In the genomic region with DNA sequence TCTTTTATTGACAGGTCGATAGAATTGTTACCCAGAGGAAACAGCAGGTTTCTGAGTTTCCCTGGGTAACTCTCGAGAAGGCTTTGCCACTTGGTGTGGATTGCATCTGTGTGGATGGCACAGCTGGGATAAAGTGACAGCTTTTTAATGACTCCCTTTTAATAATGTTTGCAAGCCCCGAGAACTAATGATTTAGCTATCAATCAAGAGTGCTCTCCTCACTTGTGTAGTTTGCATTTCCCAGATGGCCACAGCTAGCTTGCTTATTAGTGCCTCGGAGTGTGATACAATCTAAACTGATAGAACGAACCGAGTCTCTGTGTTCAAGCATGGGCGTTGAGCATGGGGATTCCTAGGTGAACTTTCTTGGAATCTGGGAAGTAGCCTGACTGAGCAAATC, we compare ENCODE assay signal across 21 mouse cellular contexts. TPM values are rescaled to one million over a fixed set of nuclear protein-coding genes. Genes with fewer than 3 reads are reported as not detected.
DNase-seq lines count a peak whose midpoint lies in the region; ATAC-seq and TF ChIP-seq lines count a peak whose summit lies in the region.
"Had no signal": no experiment of that assay in that cellular context is flagged by ENCODE, and none has a peak within 500 bp of the region (broad histone marks: within the 10 kb centered on the region; RNA-seq: fewer than 3 reads in every experiment).

No protein-coding gene starts in this region.

- WGBS in midbrain, embryonic 12.5 days, result 58% methylated on average over 7 of the region's 7 CpGs
- 38% methylated on average over 7 of the region's 7 CpGs for WGBS in midbrain, embryonic 16.5 days
- WGBS in forebrain, embryonic 13.5 days, result 32% methylated on average over 7 of the region's 7 CpGs
- WGBS in hindbrain, embryonic 12.5 days, result 40% methylated on average over 7 of the region's 7 CpGs
- 50% methylated on average over 7 of the region's 7 CpGs for WGBS in midbrain, postnatal 0 days

- no peaks in the 10 kb centered on the region for H3K27me3 ChIP-seq in midbrain, embryonic 12.5 days
- H3K27me3 ChIP-seq in midbrain, embryonic 16.5 days (ENCODE audit: control insufficient read depth, insufficient read depth, low read depth, low read length), result no peaks in the 10 kb centered on the region
- no peaks in the 10 kb centered on the region for H3K27me3 ChIP-seq in forebrain, embryonic 13.5 days
- 0 out of 2 replicates have a peak, but pooled peaks cover 7% of the 10 kb centered on the region for H3K27me3 ChIP-seq in hindbrain, embryonic 12.5 days
- H3K27me3 ChIP-seq in midbrain, postnatal 0 days (ENCODE audit: insufficient read depth, low read length), result no peaks in the 10 kb centered on the region
- H3K27me3 ChIP-seq: limb, embryonic 15.5 days had no signal

- no peak overlapping the region for H3K27ac ChIP-seq in midbrain, embryonic 12.5 days (replicated peaks)
- no peak overlapping the region for H3K27ac ChIP-seq in midbrain, embryonic 16.5 days (ENCODE audit: low read length)
- H3K27ac ChIP-seq in forebrain, embryonic 13.5 days, result no peak overlapping the region
- no peak overlapping the region for H3K27ac ChIP-seq in hindbrain, embryonic 12.5 days
- no peak overlapping the region for H3K27ac ChIP-seq in midbrain, postnatal 0 days (ENCODE audit: low read depth, low read length)
- H3K27ac ChIP-seq: kidney, postnatal 0 days; limb, embryonic 15.5 days had no signal

- 0 out of 2 replicates have a peak, but pooled peaks have one; percentile 47 for ATAC-seq in midbrain, embryonic 12.5 days (ENCODE audit: low FRiP score, low read depth)
- ATAC-seq in midbrain, embryonic 16.5 days, result no peak
- peak; percentile 74 for ATAC-seq in forebrain, embryonic 13.5 days
- peak; percentile 64 for ATAC-seq in hindbrain, embryonic 12.5 days (ENCODE audit: low FRiP score)
- ATAC-seq in midbrain, postnatal 0 days (ENCODE audit: low FRiP score), result no peak
- ATAC-seq: lung, postnatal 0 days had no signal

- peak; percentile 24 for DNase-seq in midbrain, postnatal 0 days (ENCODE audit: low spot score)
- DNase-seq in natural killer cell, adult 2 months (ENCODE audit: low spot score in 2 of 2), result no peak
- no peak for DNase-seq in MN1 (ENCODE audit: low spot score)
- DNase-seq: cerebellum, adult 9-11 months; heart, postnatal 10 days; kidney, adult 18-20 months; layer of hippocampus, postnatal 36 days; right cerebral cortex, adult 18-20 months; thymus, postnatal 36 days had no signal

- no peaks in the 10 kb centered on the region for H3K4me1 ChIP-seq in midbrain, embryonic 12.5 days
- H3K4me1 ChIP-seq in midbrain, embryonic 16.5 days (ENCODE audit: control insufficient read depth, insufficient read depth, low read length), result no peaks in the 10 kb centered on the region
- no peaks in the 10 kb centered on the region; the same call in 1 of the 2 replicates for H3K4me1 ChIP-seq in forebrain, embryonic 13.5 days
- H3K4me1 ChIP-seq in hindbrain, embryonic 12.5 days, result no peaks in the 10 kb centered on the region
- no peaks in the 10 kb centered on the region for H3K4me1 ChIP-seq in midbrain, postnatal 0 days (ENCODE audit: insufficient read depth, low read length)
- H3K4me1 ChIP-seq: limb, embryonic 15.5 days had no signal

- no peak overlapping the region for H3K4me2 ChIP-seq in midbrain, embryonic 12.5 days (replicated peaks)
- no peak overlapping the region for H3K4me2 ChIP-seq in midbrain, embryonic 16.5 days (ENCODE audit: low read length)
- no peak overlapping the region for H3K4me2 ChIP-seq in forebrain, embryonic 13.5 days
- H3K4me2 ChIP-seq in hindbrain, embryonic 12.5 days (replicated peaks), result no peak overlapping the region
- no peak overlapping the region for H3K4me2 ChIP-seq in midbrain, postnatal 0 days (ENCODE audit: low read depth, low read length, poor library complexity, severe bottlenecking)
- H3K4me2 ChIP-seq: heart, embryonic 11.5 days; limb, embryonic 15.5 days had no signal

- no peak overlapping the region for H3K4me3 ChIP-seq in midbrain, embryonic 12.5 days
- no peak overlapping the region for H3K4me3 ChIP-seq in midbrain, embryonic 16.5 days (ENCODE audit: low read depth, low read length)
- H3K4me3 ChIP-seq in forebrain, embryonic 13.5 days, result no peak overlapping the region
- H3K4me3 ChIP-seq in hindbrain, embryonic 12.5 days, result no peak overlapping the region
- no peak overlapping the region for H3K4me3 ChIP-seq in midbrain, postnatal 0 days (ENCODE audit: low read depth, low read length)
- H3K4me3 ChIP-seq: limb, embryonic 15.5 days had no signal

- no peak for TF ChIP-seq CTCF in midbrain, postnatal 0 days (IDR thresholded peaks at IDR 0.05)

- no peaks in the 10 kb centered on the region for H3K9me3 ChIP-seq in midbrain, embryonic 12.5 days
- H3K9me3 ChIP-seq in midbrain, embryonic 16.5 days (replicated peaks; ENCODE audit: control insufficient read depth, low read length, poor library complexity, severe bottlenecking), result no peaks in the 10 kb centered on the region
- no peaks in the 10 kb centered on the region for H3K9me3 ChIP-seq in forebrain, embryonic 13.5 days (replicated peaks)
- no peaks in the 10 kb centered on the region for H3K9me3 ChIP-seq in hindbrain, embryonic 12.5 days (replicated peaks)
- H3K9me3 ChIP-seq in midbrain, postnatal 0 days (ENCODE audit: low read length), result no peaks in the 10 kb centered on the region
- H3K9me3 ChIP-seq: limb, embryonic 15.5 days had no signal

- H3K36me3 ChIP-seq in midbrain, embryonic 12.5 days, result no peaks in the 10 kb centered on the region
- H3K36me3 ChIP-seq in midbrain, embryonic 16.5 days (ENCODE audit: control insufficient read depth, insufficient read depth, low read length), result no peaks in the 10 kb centered on the region
- H3K36me3 ChIP-seq in forebrain, embryonic 13.5 days (ENCODE audit: poor library complexity, severe bottlenecking), result no peaks in the 10 kb centered on the region
- no peaks in the 10 kb centered on the region for H3K36me3 ChIP-seq in hindbrain, embryonic 12.5 days
- H3K36me3 ChIP-seq in midbrain, postnatal 0 days (ENCODE audit: insufficient read depth, low read length), result no peaks in the 10 kb centered on the region
- H3K36me3 ChIP-seq: limb, embryonic 15.5 days had no signal

- no peak overlapping the region for H3K9ac ChIP-seq in midbrain, embryonic 12.5 days (replicated peaks)
- H3K9ac ChIP-seq in midbrain, embryonic 16.5 days (ENCODE audit: low read depth, low read length), result no peak overlapping the region
- H3K9ac ChIP-seq in forebrain, embryonic 13.5 days, result no peak overlapping the region
- H3K9ac ChIP-seq in hindbrain, embryonic 12.5 days, result no peak overlapping the region
- H3K9ac ChIP-seq in midbrain, postnatal 0 days (replicated peaks; ENCODE audit: low read length, poor library complexity, severe bottlenecking), result no peak overlapping the region
- H3K9ac ChIP-seq: limb, embryonic 15.5 days had no signal

RNA-seq across cellular contexts. Expression of a gene that starts 51.0 kb away (rescaled TPM):
- polyA plus RNA-seq in midbrain, embryonic 12.5 days (2016; fragmentation: Nextera tagmentation; extraction: Ambion mirVana), result 16.9 and 21.4 TPM in 2 replicates
- 6.8 and 8.2 TPM in 2 replicates for polyA plus RNA-seq in midbrain, embryonic 16.5 days (2015; fragmentation: Nextera tagmentation; extraction: Ambion mirVana)
- 5.2 and 9.5 TPM in 2 replicates for polyA plus RNA-seq in forebrain, embryonic 13.5 days (2015; fragmentation: Nextera tagmentation; extraction: Ambion mirVana)
- polyA plus RNA-seq in hindbrain, embryonic 12.5 days (2016; fragmentation: Nextera tagmentation; extraction: Ambion mirVana), result 4.9 and 5.1 TPM in 2 replicates
- 12.5 and 28.6 TPM in 2 replicates for total RNA-seq in midbrain, postnatal 0 days (2014; rRNA removed)
- 5.2 TPM in 2 replicates for polyA plus RNA-seq in midbrain, postnatal 0 days (2015; fragmentation: Nextera tagmentation; extraction: Ambion mirVana)
- total RNA-seq: adrenal gland, adult 18-20 months; gastrocnemius, adult 18-20 months; granulocyte monocyte progenitor cell, adult 5-6 weeks had no signal
- polyA plus RNA-seq: C2C12 had no signal

Comparison
In these comparisons a context has a peak if more than half of its experiments do, and no peak if none do; other contexts are left out.
1. ATAC-seq: peak in midbrain, embryonic 12.5 days (single experiment), forebrain, embryonic 13.5 days (single experiment) and hindbrain, embryonic 12.5 days (single experiment); none in midbrain, embryonic 16.5 days (single experiment) and midbrain, postnatal 0 days (single experiment).